Mouse (Mus musculus): ENCODE data around the gene Slc25a22.

- TF ChIP-seq CTCF (IDR thresholded peaks at IDR 0.05; ENCODE audit: control insufficient read depth, insufficient read depth, insufficient replicate concordance, low read depth, low read length) (no peak), POLR2A (IDR thresholded peaks at IDR 0.05; ENCODE audit: control insufficient read depth, low read depth, low read length) (no peak)
Observed at GRCm38 (mm10) chr7:141429310-141429709, 8.4 kb downstream of the Slc25a22 start, which contains the start of gene Cend1.

All from testis, adult 2 months (tissue).